Mouse (Mus musculus): ENCODE measurements around the gene Tmem176b.

GRCm38 (mm10) chr6:48832426-48832825 is 8.9 kb downstream of the Tmem176b start:
- no peak for TF ChIP-seq CTCF (IDR thresholded peaks at IDR 0.05; ENCODE audit: control insufficient read depth, insufficient read depth, low read length)
- no peak for TF ChIP-seq POLR2A (IDR thresholded peaks at IDR 0.05; ENCODE audit: borderline replicate concordance, control insufficient read depth, low read depth, low read length)
